In the genomic region with DNA sequence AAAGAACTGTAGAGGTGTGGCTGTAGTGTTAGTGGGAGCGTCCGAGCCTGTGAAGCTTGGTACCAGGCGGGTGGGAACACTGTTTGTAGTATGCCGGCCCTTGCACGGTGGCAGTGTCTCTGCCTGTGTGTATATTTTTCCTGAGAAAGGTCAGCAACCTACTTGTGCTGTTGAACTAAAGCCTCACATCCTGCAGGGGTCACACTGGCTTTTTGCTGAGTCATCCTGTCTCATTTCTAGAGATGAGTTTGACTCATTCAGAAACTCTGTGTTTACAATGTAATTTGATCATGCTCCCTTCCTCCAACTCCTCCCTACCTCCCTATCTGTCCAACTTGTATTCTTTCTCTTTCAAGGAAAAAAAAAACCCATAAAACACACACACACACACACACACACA, we compare ENCODE assay signal across 13 mouse cellular contexts. TPM values are rescaled to one million over a fixed set of nuclear protein-coding genes. Genes with fewer than 3 reads are reported as not detected.
A peak's percentile ranks its signal among the peaks of the same experiment; 100 is the strongest.
DNase-seq lines count a peak whose midpoint lies in the region; ATAC-seq and TF ChIP-seq lines count a peak whose summit lies in the region.
"Had no signal": no experiment of that assay in that cellular context is flagged by ENCODE, and none has a peak within 500 bp of the region (broad histone marks: within the 10 kb centered on the region; RNA-seq: fewer than 3 reads in every experiment).

No protein-coding gene starts in this region.

- H3K36me3 ChIP-seq in kidney, embryonic 14.5 days (ENCODE audit: control insufficient read depth, insufficient read depth, low read length): no peaks in the 10 kb centered on the region
- no peaks in the 10 kb centered on the region for H3K36me3 ChIP-seq in kidney, adult 2 months (ENCODE audit: control insufficient read depth, insufficient read depth, low read length)
- H3K36me3 ChIP-seq: hindbrain, embryonic 13.5 days; limb, embryonic 15.5 days had no signal

- WGBS in kidney, embryonic 14.5 days: 34% methylated on average over 5 of the region's 5 CpGs
- 43% methylated on average over 5 of the region's 5 CpGs for WGBS in kidney, adult 2 months

- H3K27ac ChIP-seq in kidney, embryonic 14.5 days (ENCODE audit: low read depth, low read length): no peak overlapping the region
- no peak overlapping the region for H3K27ac ChIP-seq in kidney, adult 2 months (ENCODE audit: insufficient read depth, low read depth, low read length)
- H3K27ac ChIP-seq: hindbrain, embryonic 13.5 days; limb, embryonic 15.5 days had no signal

- H3K4me2 ChIP-seq in kidney, embryonic 14.5 days (replicated peaks; ENCODE audit: low read depth, low read length): no peak overlapping the region
- H3K4me2 ChIP-seq: hindbrain, embryonic 13.5 days; limb, embryonic 15.5 days had no signal

- intact Hi-C loops in left cerebral cortex, postnatal 25 days (cut with DNase I): no loop called here

- no peak for DNase-seq in kidney, adult 2 months
- peak; percentile 61 for DNase-seq in embryo, embryonic 10 days (ENCODE audit: low spot score)
- DNase-seq in left cerebral cortex, postnatal 25 days (ENCODE audit: low spot score in 2 of 2): no peak
- DNase-seq in T-cell, adult 2 months (ENCODE audit: low spot score): no peak
- no peak for DNase-seq in heart, postnatal 4 days
- DNase-seq: gastrocnemius, postnatal 36 days had no signal

- ATAC-seq in kidney, embryonic 14.5 days (ENCODE audit: low FRiP score, low TSS enrichment): 0 out of 2 replicates have a peak, but pooled peaks have one; percentile 12
- peak; percentile 68 for ATAC-seq in CD4-positive, CD25-positive, alpha-beta regulatory T cell, adult 4 months
- ATAC-seq in megakaryocyte progenitor cell, adult 5-6 weeks (replicated peaks; ENCODE audit: poor library complexity): peak; percentile 42
- ATAC-seq: midbrain, embryonic 16.5 days had no signal

- TF ChIP-seq POLR2A in kidney, adult 2 months (IDR thresholded peaks at IDR 0.05; ENCODE audit: low read depth, low read length): no peak

- no peak for TF ChIP-seq CTCF in kidney, adult 2 months (conservative IDR thresholded peaks at IDR 0.05; ENCODE audit: insufficient read depth, insufficient read length, low read depth, low read length)

- H3K9ac ChIP-seq in kidney, embryonic 14.5 days (ENCODE audit: low read depth, low read length): no peak overlapping the region
- H3K9ac ChIP-seq: hindbrain, embryonic 13.5 days; limb, embryonic 15.5 days had no signal

- H3K4me3 ChIP-seq in kidney, embryonic 14.5 days (ENCODE audit: low read length): no peak overlapping the region
- no peak overlapping the region for H3K4me3 ChIP-seq in kidney, adult 2 months (ENCODE audit: insufficient read depth, low read depth, low read length)
- H3K4me3 ChIP-seq: hindbrain, embryonic 13.5 days; limb, embryonic 15.5 days had no signal

- H3K4me1 ChIP-seq in kidney, embryonic 14.5 days (ENCODE audit: control insufficient read depth, insufficient read depth, low read length): no peaks in the 10 kb centered on the region
- no peaks in the 10 kb centered on the region for H3K4me1 ChIP-seq in kidney, adult 2 months (ENCODE audit: control insufficient read depth, insufficient read depth, low read length)
- H3K4me1 ChIP-seq: hindbrain, embryonic 13.5 days; limb, embryonic 15.5 days had no signal

- H3K9me3 ChIP-seq in kidney, embryonic 14.5 days (ENCODE audit: control insufficient read depth, low read length): no peaks in the 10 kb centered on the region
- H3K9me3 ChIP-seq: hindbrain, embryonic 13.5 days; limb, embryonic 15.5 days had no signal

- no peaks in the 10 kb centered on the region for H3K27me3 ChIP-seq in kidney, embryonic 14.5 days (ENCODE audit: control insufficient read depth, insufficient read depth, low read length)
- 0 out of 2 replicates have a peak, but pooled peaks cover 1% of the 10 kb centered on the region for H3K27me3 ChIP-seq in kidney, adult 2 months (replicated peaks; ENCODE audit: control insufficient read depth, insufficient read depth, low read length)
- H3K27me3 ChIP-seq: hindbrain, embryonic 13.5 days; limb, embryonic 15.5 days had no signal

RNA-seq across cellular contexts. Expression of a gene that starts 40.6 kb away (rescaled TPM):
- 0.55 and 1.2 TPM in 2 replicates for polyA plus RNA-seq in kidney, embryonic 14.5 days (2014; fragmentation: Nextera tagmentation; extraction: Ambion mirVana)
- 5.1 and 7.2 TPM in 2 replicates for polyA plus RNA-seq in kidney, adult 2 months (2012; rRNA removed)
- under 1 TPM in 1 of 2 experiments, not detected in 1; 0.76 TPM for polyA plus RNA-seq in CD4-positive, CD25-positive, alpha-beta regulatory T cell, adult 4 months (2017; shearing (Covaris generic))
- not detected in 2 replicates for total RNA-seq in megakaryocyte progenitor cell, adult 5-6 weeks (2015)
- not detected in 2 replicates for total RNA-seq in megakaryocyte progenitor cell, adult 5-6 weeks (2017)
- 1 to 10 TPM; 1.4 to 1.5 TPM for total RNA-seq in left cerebral cortex, postnatal 25 days (2021)
- total RNA-seq in heart, postnatal 4 days (2021): 1 to 10 TPM in 1 of 2 experiments, under 1 TPM in 1; 0.91 to 1.9 TPM

RNA-seq across cellular contexts. Expression of a gene that starts 57.0 kb away (rescaled TPM):
- not detected in 2 replicates for polyA plus RNA-seq in kidney, embryonic 14.5 days (2014; fragmentation: Nextera tagmentation; extraction: Ambion mirVana)
- 0.15 and 0.39 TPM in 2 replicates for polyA plus RNA-seq in kidney, adult 2 months (2012; rRNA removed)
- not detected for polyA plus RNA-seq in CD4-positive, CD25-positive, alpha-beta regulatory T cell, adult 4 months (2017; shearing (Covaris generic))
- not detected in 2 replicates for total RNA-seq in megakaryocyte progenitor cell, adult 5-6 weeks (2015)
- total RNA-seq in megakaryocyte progenitor cell, adult 5-6 weeks (2017): 0.78 TPM in 1 of 2 replicates, not detected in the other
- not detected for total RNA-seq in left cerebral cortex, postnatal 25 days (2021)
- under 1 TPM in 1 of 2 experiments, not detected in 1; 0.41 TPM for total RNA-seq in heart, postnatal 4 days (2021)
- total RNA-seq: gastrocnemius, postnatal 36 days had no signal
- polyA plus RNA-seq: hindbrain, embryonic 13.5 days; limb, embryonic 15.5 days; midbrain, embryonic 16.5 days; stomach, embryonic 14.5 days had no signal

Comparison
In these comparisons a context has a peak if more than half of its experiments do, and no peak if none do; other contexts are left out.
1. ATAC-seq: peak in every context shown above with its lines; median percentile 68 in CD4-positive, CD25-positive, alpha-beta regulatory T cell, adult 4 months; 42 in megakaryocyte progenitor cell, adult 5-6 weeks; 12 in kidney, embryonic 14.5 days.